ENCODE assay signal across 13 mouse cellular contexts in genomic region chr19:16477314-16477946, GRCm38 (mm10). TPM values are rescaled to one million over a fixed set of nuclear protein-coding genes. Genes with fewer than 3 reads are reported as not detected.
"Had no signal": no experiment of that assay in that cellular context is flagged by ENCODE, and none has a peak within 500 bp of the region (broad histone marks: within the 10 kb centered on the region; RNA-seq: fewer than 3 reads in every experiment).

No protein-coding gene starts in this region.

- H3K27me3 ChIP-seq: limb, embryonic 15.5 days; midbrain, embryonic 15.5 days; neural tube, embryonic 12.5 days had no signal

- H3K4me2 ChIP-seq: limb, embryonic 15.5 days; midbrain, embryonic 11.5 days; midbrain, embryonic 15.5 days; neural tube, embryonic 12.5 days had no signal

- H3K9ac ChIP-seq: limb, embryonic 15.5 days; midbrain, embryonic 15.5 days; neural tube, embryonic 12.5 days had no signal

- H3K9me3 ChIP-seq: limb, embryonic 15.5 days; midbrain, embryonic 15.5 days had no signal

- DNase-seq: kidney, adult 18-20 months; kidney, postnatal 10 days; kidney, postnatal 4 days; thymus, postnatal 4 days had no signal

- H3K4me3 ChIP-seq: left cerebral cortex, adult 2 months; limb, embryonic 15.5 days; midbrain, embryonic 15.5 days; neural tube, embryonic 12.5 days had no signal

- H3K36me3 ChIP-seq: limb, embryonic 15.5 days; midbrain, embryonic 15.5 days; neural tube, embryonic 12.5 days had no signal

- H3K27ac ChIP-seq: hindbrain, postnatal 0 days; left cerebral cortex, adult 2 months; limb, embryonic 15.5 days; midbrain, embryonic 15.5 days; neural tube, embryonic 12.5 days; stomach, postnatal 0 days had no signal

- H3K4me1 ChIP-seq: limb, embryonic 15.5 days; midbrain, embryonic 15.5 days; neural tube, embryonic 12.5 days had no signal

- ATAC-seq: hindbrain, postnatal 0 days; midbrain, embryonic 15.5 days had no signal

RNA-seq across cellular contexts. Expression of gene Gna14, which starts 41.9 kb away (rescaled TPM):
- total RNA-seq: monocyte, adult 5-6 weeks; neutrophil, adult 5-6 weeks had no signal
